Mouse (Mus musculus) hindbrain, embryonic 14.5 days (tissue): ENCODE measurements around the gene Glipr2. TPM values are rescaled to one million over a fixed set of nuclear protein-coding genes. Genes with fewer than 3 reads are reported as not detected.
A peak's percentile ranks its signal among the peaks of the same experiment; 100 is the strongest.

ENCODE experiments used
- ATAC-seq: fragments of 200-750 bp; cut with Nextera tagmentation; 2 replicates; pipeline ENCODE4 v1.8.0; 2017; ENCODE audit warnings: moderate number of reproducible peaks, mild to moderate bottlenecking, moderate TSS enrichment, moderate library complexity; ENCODE audit not compliant: low FRiP score
- DNase-seq: peaks from one replicate; pipeline ENCODE4 v3.0.0-alpha.2; 2015; ENCODE audit warnings: low spot score
- H3K27ac ChIP-seq: fragments of 300-500 bp; sonication (generic); 2 replicates; pipeline ENCODE4 v1.5.1; 2014; ENCODE audit warnings: mild to moderate bottlenecking, moderate library complexity
- H3K27me3 ChIP-seq: fragments of 300-500 bp; sonication (generic); 2 replicates; pipeline ENCODE4 v1.6.1; 2014; ENCODE audit warnings: mild to moderate bottlenecking, low read length, mixed read lengths; ENCODE audit not compliant: control insufficient read depth, insufficient read depth
- H3K36me3 ChIP-seq: fragments of 300-500 bp; sonication (generic); replicated peaks from 2 replicates; pipeline ENCODE4 v1.6.1; 2014; ENCODE audit not compliant: control insufficient read depth, insufficient read depth
- H3K4me1 ChIP-seq: fragments of 300-500 bp; sonication (generic); replicated peaks from 2 replicates; pipeline ENCODE4 v1.6.1; 2014; ENCODE audit warnings: antibody characterized with exemption, low read length, mixed read lengths; ENCODE audit not compliant: control insufficient read depth, insufficient read depth
- H3K4me2 ChIP-seq: fragments of 300-500 bp; sonication (generic); replicated peaks from 2 replicates; pipeline ENCODE4 v1.6.1; 2014; ENCODE audit warnings: mild to moderate bottlenecking, moderate library complexity
- H3K4me3 ChIP-seq: fragments of 300-500 bp; sonication (generic); replicated peaks from 2 replicates; pipeline ENCODE4 v1.5.1; 2014; ENCODE audit warnings: mild to moderate bottlenecking, low read length
- H3K9ac ChIP-seq: fragments of 300-500 bp; sonication (generic); 2 replicates; pipeline ENCODE4 v1.6.1; 2014
- H3K9me3 ChIP-seq: fragments of 300-500 bp; sonication (generic); 2 replicates; pipeline ENCODE4 v1.6.1; 2016; ENCODE audit warnings: low read length; ENCODE audit not compliant: control insufficient read depth
- WGBS: fragments of 180-500 bp; shearing (Covaris S2); extraction: QIAGEN DNeasy Blood & Tissue Kit; methylation state at CpG from one replicate; pipeline ENCODE4 v1.1.7; 2014; 5-methylcytosine and 5-hydroxymethylcytosine counted together
- polyA plus RNA-seq: library from polyadenylated mRNA; unstranded; fragments of >200 nt; fragmentation: Nextera tagmentation; extraction: Ambion mirVana; gene quantifications from 2 replicates; pipeline ENCODE4 v1.2.1, GENCODE M21; 2014

Gene Glipr2
- polyA plus RNA-seq, 1 experiment from 2014 or later, result 41.4 TPM

DNA sequence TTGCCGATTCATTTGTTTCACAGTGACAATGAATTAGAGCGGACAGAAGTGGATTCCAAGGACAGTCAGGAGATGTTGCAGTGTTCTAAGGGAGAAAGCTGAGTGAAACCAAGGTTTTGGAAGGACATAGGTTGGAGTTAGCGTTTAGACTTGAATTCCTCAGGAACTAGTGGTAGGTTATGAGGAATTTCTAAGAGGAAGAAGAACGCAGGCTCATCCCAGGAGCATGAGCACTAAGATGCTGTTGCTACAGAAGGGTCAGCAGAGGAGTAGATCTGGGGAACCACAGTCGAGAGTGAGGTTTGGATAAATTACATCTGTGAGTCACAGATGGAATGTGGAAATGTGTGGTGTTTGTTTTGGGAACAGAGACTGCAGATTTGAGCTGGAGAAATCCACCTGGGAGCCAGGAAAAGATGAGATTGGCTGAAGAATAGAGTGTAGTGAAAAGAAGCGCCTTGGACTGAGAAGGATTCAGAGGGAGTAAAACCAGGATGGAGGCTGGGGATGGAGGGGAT lies 19.1 kb downstream of the Glipr2 start:
- H3K9ac ChIP-seq, result no peak overlapping the region
- H3K27me3 ChIP-seq, result no peaks in the 10 kb centered on the region
- WGBS, result 83% methylated on average over 6 of the region's 6 CpGs
- ATAC-seq (no peak), DNase-seq (no peak)
- no peak overlapping the region for H3K27ac ChIP-seq
- no peaks in the 10 kb centered on the region for H3K9me3 ChIP-seq
- no peak overlapping the region for H3K4me3 ChIP-seq
- H3K36me3 ChIP-seq, result peaks cover 4% of the 10 kb centered on the region; the same call in 1 of the 2 replicates
- no peak overlapping the region for H3K4me2 ChIP-seq
- H3K4me1 ChIP-seq, result peaks cover 8% of the 10 kb centered on the region

DNA sequence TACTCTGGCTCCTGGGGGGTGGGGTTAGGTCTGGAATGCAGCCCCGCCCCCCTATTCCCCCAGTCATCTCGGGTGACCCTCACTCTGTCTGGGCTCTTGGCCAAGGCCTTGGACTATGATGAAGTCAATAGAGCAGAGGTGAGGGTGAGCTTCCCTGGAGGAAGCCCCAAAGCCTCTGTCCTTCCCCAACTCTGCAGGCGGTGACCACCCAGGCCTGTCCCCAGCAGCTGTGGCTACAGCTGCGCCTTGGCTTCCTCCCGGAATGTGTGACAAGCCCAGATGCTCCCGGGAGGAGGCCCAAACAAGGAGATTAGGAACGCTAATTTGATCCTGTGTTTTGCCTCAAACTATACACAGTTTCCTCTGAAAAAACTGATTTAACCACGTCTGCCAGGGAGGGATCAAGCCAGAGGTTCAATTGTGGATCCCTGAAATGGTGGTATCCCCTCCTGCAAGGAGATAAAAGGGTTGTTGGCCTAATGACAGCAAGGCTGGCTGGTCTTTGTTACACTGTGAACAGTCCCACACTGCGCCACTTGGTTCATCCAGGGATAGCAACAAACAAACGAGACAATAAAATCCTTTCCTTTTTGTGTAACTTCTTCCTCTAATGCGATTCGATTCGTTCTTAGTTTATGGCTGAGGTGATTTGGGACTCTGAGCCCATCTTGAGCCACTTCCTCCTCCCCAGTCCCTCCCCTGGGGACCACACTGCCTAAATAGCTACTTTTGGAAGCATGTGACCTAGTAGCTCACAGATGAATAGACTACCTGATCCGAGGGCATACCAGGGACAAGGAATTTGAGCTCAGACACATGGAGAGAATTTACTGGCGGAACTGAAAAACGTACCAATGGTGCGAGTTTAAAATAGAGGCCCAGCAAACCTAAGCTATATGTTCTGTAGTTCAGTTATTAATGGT lies 21.6 kb downstream of the Glipr2 start:
- no peaks in the 10 kb centered on the region for H3K27me3 ChIP-seq
- 22% methylated on average over 17 of the region's 17 CpGs for WGBS
- H3K4me1 ChIP-seq, result peaks cover 4% of the 10 kb centered on the region
- H3K4me3 ChIP-seq, result no peak overlapping the region
- DNase-seq (peak; percentile 50), ATAC-seq (peak; percentile 36; the same call in 1 of the 2 replicates)
- H3K4me2 ChIP-seq, result no peak overlapping the region
- no peak overlapping the region for H3K9ac ChIP-seq
- peaks cover 4% of the 10 kb centered on the region; the same call in 1 of the 2 replicates for H3K36me3 ChIP-seq
- H3K9me3 ChIP-seq, result no peaks in the 10 kb centered on the region
- peak overlapping the region; percentile 30; the same call in 1 of the 2 replicates for H3K27ac ChIP-seq

DNA sequence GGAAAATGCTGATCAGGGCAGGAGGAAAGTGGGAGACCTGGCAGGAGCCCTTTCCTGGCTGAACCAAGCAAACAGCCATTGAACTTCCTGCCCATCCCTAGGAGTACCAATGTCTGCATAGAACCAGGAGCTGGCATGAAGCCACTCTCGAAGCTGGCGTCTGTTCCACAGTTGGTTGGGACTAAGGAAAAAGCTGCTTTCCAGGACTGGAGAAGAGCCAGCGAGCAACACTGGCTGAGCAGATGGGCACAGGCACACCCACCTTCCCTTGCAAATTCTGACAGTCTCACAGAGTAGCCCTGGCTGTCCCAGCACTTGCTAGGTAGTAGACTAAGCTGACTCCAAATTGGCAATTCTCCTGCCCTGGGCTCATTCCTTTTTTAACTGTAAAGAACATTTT lies 22.5 kb downstream of the Glipr2 start:
- Histone ChIP-seq H3K4me1 (peaks cover 4% of the 10 kb centered on the region), H3K4me2 (no peak overlapping the region), H3K9ac (no peak overlapping the region), H3K27ac (no peak overlapping the region), H3K27me3 (no peaks in the 10 kb centered on the region), H3K36me3 (peaks cover 4% of the 10 kb centered on the region; the same call in 1 of the 2 replicates), H3K4me3 (no peak overlapping the region), H3K9me3 (no peaks in the 10 kb centered on the region)
- WGBS, result 67% methylated on average over 3 of the region's 3 CpGs
- DNase-seq (peak; percentile 77), ATAC-seq (no peak; the same call in 1 of the 2 replicates)

DNA sequence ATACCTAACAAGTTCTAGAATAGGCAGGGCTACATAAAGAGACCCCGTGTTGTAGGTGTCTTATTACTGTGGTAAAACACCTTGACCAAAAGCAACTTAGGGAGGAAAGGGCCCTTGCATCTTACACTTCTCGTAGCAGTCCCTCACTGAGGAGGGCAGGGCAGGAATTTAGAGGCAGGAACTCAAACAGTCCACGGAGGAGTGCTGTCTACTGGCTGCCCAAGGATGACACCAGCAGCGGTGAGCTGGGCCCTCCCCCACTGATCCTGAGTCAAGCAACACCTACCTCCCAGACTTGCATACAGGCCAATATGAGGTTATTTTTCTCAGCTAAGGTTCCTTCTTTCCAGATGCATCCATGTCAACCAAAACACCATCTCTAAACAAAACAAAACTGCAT lies 23.0 kb downstream of the Glipr2 start:
- no peaks in the 10 kb centered on the region for H3K9me3 ChIP-seq
- ATAC-seq (no peak), DNase-seq (no peak)
- no peak overlapping the region for H3K4me2 ChIP-seq
- no peaks in the 10 kb centered on the region for H3K27me3 ChIP-seq
- H3K9ac ChIP-seq, result no peak overlapping the region
- no peak overlapping the region for H3K27ac ChIP-seq
- 91% methylated on average over 4 of the region's 4 CpGs for WGBS
- H3K4me3 ChIP-seq, result no peak overlapping the region
- H3K36me3 ChIP-seq, result 0 out of 2 replicates have a peak, but pooled peaks cover 4% of the 10 kb centered on the region
- H3K4me1 ChIP-seq, result peaks cover 4% of the 10 kb centered on the region

GRCm38 (mm10) chr4:43980846-43981245 lies 23.6 kb downstream of the Glipr2 start:
- DNase-seq, result no peak
- no peak overlapping the region for H3K4me3 ChIP-seq
- H3K9ac ChIP-seq, result no peak overlapping the region
- no peak overlapping the region for H3K27ac ChIP-seq
- 98% methylated on average over 6 of the region's 6 CpGs for WGBS
- H3K4me2 ChIP-seq, result no peak overlapping the region
- peaks cover 4% of the 10 kb centered on the region for H3K4me1 ChIP-seq
- H3K9me3 ChIP-seq, result no peaks in the 10 kb centered on the region
- ATAC-seq, result no peak
- 0 out of 2 replicates have a peak, but pooled peaks cover 4% of the 10 kb centered on the region for H3K36me3 ChIP-seq
- no peaks in the 10 kb centered on the region for H3K27me3 ChIP-seq

DNA sequence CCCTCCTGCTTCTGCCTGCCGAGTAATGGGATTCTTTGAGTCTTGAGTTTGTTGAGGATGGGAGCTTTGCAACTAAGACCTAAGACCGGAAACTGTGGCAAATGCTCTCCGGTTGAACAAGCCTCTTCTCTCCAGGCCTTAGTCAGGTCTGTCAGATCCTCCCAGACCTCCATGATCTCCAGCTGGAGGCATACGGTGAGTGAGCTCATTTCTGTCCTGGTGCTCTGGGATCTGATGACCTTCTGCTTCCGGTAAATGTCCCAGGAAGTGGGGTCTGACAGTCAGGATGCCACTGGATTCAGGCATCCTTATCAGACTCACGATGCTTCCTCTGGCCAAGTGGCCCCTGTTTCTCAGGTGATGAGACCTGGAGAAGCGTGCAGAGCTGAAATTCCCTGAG lies 24.1 kb downstream of the Glipr2 start:
- Histone ChIP-seq H3K4me1 (peaks cover 4% of the 10 kb centered on the region), H3K9ac (no peak overlapping the region), H3K27me3 (no peaks in the 10 kb centered on the region), H3K4me2 (no peak overlapping the region), H3K27ac (no peak overlapping the region), H3K9me3 (no peaks in the 10 kb centered on the region), H3K4me3 (no peak overlapping the region), H3K36me3 (0 out of 2 replicates have a peak, but pooled peaks cover 4% of the 10 kb centered on the region)
- no peak for DNase-seq
- no peak for ATAC-seq
- WGBS, result 92% methylated on average over 7 of the region's 7 CpGs

- Histone ChIP-seq H3K27ac (no peak overlapping the region), H3K4me3 (peak overlapping the region; percentile 25), H3K36me3 (0 out of 2 replicates have a peak, but pooled peaks cover 4% of the 10 kb centered on the region), H3K27me3 (no peaks in the 10 kb centered on the region), H3K4me1 (peaks cover 4% of the 10 kb centered on the region), H3K9me3 (no peaks in the 10 kb centered on the region), H3K4me2 (peak overlapping the region; percentile 70), H3K9ac (peak overlapping the region; percentile 70)
- peak; percentile 92 for ATAC-seq
- peak; percentile 95 for DNase-seq
- WGBS, result 3% methylated on average over 24 of the region's 24 CpGs
These were observed 25.0 kb downstream of the Glipr2 start for GRCm38 (mm10) chr4:43982053-43982732.

- Histone ChIP-seq H3K27me3 (no peaks in the 10 kb centered on the region), H3K4me3 (peak within 1 kb of the TSS; percentile 25), H3K9me3 (no peaks in the 10 kb centered on the region), H3K4me1 (peaks cover 4% of the 10 kb centered on the region), H3K9ac (peak within 1 kb of the TSS; percentile 70), H3K4me2 (peak within 1 kb of the TSS; percentile 70), H3K27ac (no peak within 1 kb of the TSS), H3K36me3 (no peaks in the 10 kb centered on the region)
- DNase-seq, result no peak
- no peak for ATAC-seq
- WGBS, result 80% methylated on average over 11 of the region's 11 CpGs
These were observed 26.0 kb downstream of the Glipr2 start, which contains the start of gene Ccin for GRCm38 (mm10) chr4:43983181-43983580. TSS of gene Ccin (plus strand) at chr4:43983483.

- ATAC-seq, result no peak
- H3K4me1 ChIP-seq, result peaks cover 4% of the 10 kb centered on the region
- no peak overlapping the region for H3K4me3 ChIP-seq
- no peak overlapping the region for H3K27ac ChIP-seq
- no peak overlapping the region for H3K4me2 ChIP-seq
- H3K36me3 ChIP-seq, result no peaks in the 10 kb centered on the region
- no peaks in the 10 kb centered on the region for H3K9me3 ChIP-seq
- DNase-seq, result no peak
- 94% methylated on average over 22 of the region's 22 CpGs for WGBS
- no peaks in the 10 kb centered on the region for H3K27me3 ChIP-seq
- H3K9ac ChIP-seq, result no peak overlapping the region
These were observed 26.6 kb downstream of the Glipr2 start for GRCm38 (mm10) chr4:43983756-43984155.
